Mouse (Mus musculus) lung, postnatal 25 days (tissue): Measurements from ENCODE around the gene Ccdc73.
"Not testable (repeated sequence)": the region's sequence is repeated elsewhere in the genome, so short reads cannot be mapped to it uniquely, and the experiment has no call there.

Experiments
- DNase-seq: peaks from one replicate; pipeline ENCODE4 v3.0.0; 2022; ENCODE audit warnings: low spot score

The Ccdc73 gene

GRCm38 (mm10) chr2:104867282-104867855, at the start of gene Ccdc73:
Ccdc73 (plus strand) TSS chr2:104867805.
- DNase-seq: no peak

- DNase-seq: not testable (repeated sequence)
These were observed 48.8 kb upstream of the Ccdc73 start for GRCm38 (mm10) chr2:104818763-104819162.

DNA sequence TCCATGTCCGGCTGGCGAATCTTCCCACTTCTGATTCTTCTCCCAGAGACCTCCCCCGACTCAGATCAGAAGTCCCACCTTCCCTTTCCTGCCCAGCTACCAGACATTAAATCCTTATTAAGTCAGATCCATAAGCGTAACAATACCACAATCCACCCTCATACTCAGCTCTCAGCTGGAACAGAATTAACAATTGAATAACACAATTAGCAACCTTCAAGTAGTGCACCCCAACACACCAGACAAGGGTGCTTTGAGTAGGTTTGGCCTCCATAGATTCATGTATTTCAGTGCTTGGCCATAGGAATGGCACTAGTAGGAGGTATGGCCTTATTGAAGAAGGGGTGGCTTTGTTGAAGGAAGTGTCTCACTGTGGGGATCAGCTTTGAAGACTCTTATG, 41.4 kb upstream of the Ccdc73 start:
- DNase-seq: no peak

DNA sequence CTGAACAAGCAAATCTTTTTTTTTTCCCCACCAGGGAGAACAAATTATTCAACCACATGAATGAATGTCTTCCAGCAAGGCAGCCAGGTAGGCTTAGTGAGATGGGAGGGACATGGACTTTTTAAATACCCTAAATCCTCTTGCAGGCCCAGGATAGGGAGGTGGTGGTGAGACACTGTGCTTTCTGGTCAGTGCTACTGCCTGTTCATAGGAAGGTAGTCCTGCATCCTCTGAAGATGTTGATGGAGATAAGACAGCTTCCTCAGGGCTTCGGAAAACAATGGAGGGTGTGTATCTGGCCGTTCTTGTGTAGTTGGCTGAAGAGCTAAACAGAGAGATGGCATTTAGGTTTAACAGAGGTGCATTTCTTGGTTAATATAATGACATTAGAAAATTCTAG, 35.1 kb upstream of the Ccdc73 start:
- DNase-seq: no peak

DNA sequence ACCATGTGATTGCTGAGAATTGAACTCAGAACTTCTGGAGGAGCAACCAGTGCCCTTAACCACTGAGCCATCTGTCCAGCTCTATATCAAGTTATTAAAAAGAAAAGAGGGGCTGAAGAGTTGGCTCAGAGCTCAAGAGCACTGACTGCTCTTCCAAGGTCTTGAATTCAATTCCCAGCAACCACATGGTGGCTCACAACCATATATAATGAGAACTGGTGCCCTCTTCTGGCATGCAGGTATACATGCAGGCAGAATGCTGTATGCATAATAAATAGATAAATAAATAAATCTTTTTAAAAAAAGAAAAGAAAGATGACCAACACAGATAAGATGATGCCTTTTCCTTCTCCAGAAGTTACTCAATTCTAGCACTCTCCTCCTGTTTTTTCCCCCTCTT, 26.6 kb upstream of the Ccdc73 start:
- DNase-seq: no peak

- no peak for DNase-seq
These were observed 25.9 kb upstream of the Ccdc73 start for GRCm38 (mm10) chr2:104841736-104842135.

DNA sequence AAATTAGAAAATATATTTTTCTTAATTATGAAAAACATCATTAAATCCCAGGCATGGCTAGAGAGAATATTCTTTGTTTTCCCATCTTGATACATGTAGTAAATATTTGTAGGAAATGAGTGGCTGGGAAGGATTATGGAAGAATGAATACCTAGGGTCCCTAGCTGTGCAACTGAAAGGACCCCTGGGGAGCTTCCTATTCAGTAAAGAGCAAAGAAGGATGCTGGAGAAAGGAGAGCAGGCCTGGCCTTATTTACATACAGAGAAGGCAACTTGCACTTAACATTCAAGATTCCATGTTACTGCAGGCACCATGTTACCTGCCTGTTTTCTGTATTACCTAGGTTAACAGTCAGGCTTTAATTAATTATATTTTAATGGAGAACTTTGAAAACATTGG, 25.0 kb upstream of the Ccdc73 start:
- no peak for DNase-seq

GRCm38 (mm10) chr2:104846638-104847414, 20.8 kb upstream of the Ccdc73 start:
- DNase-seq: no peak

- DNase-seq: no peak
These were observed 20.0 kb upstream of the Ccdc73 start for GRCm38 (mm10) chr2:104847645-104848044.

- no peak for DNase-seq
These were observed 19.1 kb upstream of the Ccdc73 start for GRCm38 (mm10) chr2:104848235-104849161.

GRCm38 (mm10) chr2:104849276-104849990, 18.2 kb upstream of the Ccdc73 start, which contains the start of gene Prrg4:
Prrg4 (minus strand) TSS chr2:104849876.
- DNase-seq: peak; percentile 56

DNA sequence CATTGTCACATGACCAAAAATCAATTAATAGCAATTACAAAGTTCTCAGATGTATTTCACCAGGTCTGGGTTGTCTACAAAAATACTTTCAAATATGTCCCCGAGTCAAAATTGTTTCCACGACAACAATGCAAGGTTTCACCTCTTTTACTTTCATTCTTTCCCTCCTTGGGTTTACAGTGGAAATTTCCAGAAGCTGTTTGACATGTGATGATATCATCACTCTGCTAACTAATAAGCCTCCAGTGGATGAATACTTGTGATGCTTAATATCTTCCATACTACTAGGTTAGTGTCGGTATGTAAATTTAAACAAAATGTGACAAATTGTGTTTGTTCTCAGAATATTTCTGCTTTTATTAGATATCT, 17.6 kb upstream of the Ccdc73 start:
- DNase-seq: no peak

DNA sequence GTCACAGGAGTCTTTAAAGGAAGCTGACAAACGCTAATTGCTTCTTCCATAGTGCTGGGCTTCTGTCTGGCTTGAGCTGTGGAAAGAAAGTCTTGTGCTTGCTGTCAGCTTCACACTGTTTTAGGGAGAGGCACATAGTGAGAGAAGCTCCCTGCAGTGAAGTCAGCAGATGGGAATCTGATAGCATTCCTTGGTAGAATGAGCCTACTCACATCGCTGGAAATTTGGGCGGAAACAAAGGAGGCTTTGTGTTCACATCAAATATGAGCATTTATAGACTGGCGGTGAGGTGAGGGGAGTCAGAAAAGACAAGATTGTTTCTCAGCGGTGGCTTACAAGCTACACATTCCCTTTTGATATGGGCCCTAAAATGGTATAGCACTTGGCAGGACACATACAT, 15.9 kb upstream of the Ccdc73 start:
- DNase-seq: no peak

DNA sequence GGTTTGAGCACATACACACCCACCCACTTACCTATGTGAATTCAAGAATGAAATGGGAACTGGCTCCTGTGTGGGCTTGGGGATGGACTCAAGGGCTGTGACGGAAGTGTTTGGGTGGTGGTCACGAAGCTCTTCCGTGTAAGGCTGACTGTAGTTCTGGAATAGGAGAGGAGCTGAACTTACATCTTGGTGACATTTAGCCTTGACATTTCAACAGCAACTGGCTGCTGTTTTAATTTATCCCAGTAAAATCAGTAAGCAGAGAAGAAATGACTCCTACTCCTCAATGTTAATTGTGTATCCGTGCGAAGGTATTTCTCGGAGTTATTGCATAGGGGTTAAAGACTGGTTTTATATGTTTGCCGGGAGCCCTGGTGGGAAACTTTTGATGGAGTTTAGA, 15.1 kb upstream of the Ccdc73 start:
- DNase-seq: no peak

DNA sequence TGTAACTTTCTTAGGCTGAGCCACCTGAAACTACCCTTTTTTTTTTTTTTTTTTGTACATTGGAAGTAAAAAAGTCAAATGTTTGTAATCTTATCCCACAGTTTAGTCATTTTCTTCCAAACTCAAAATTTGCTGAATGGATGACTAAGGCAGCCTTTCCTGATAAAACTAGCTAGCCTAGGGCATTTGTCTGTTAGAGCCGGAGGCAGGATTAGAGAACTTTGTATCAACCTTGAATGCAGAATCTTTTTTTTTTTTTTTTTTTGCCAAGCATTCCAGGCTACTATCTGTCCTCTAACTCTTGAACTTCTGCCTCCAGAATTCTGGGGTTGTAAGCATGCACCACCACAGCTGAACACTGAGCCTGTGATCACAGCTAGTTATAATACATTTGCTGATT, 12.8 kb upstream of the Ccdc73 start:
- no peak for DNase-seq

- no peak for DNase-seq
These were observed 11.9 kb upstream of the Ccdc73 start for GRCm38 (mm10) chr2:104855732-104856131.

GRCm38 (mm10) chr2:104856218-104856617, 11.4 kb upstream of the Ccdc73 start:
- DNase-seq: no peak

GRCm38 (mm10) chr2:104858083-104858482, 9.5 kb upstream of the Ccdc73 start:
- DNase-seq: not testable (repeated sequence)

DNA sequence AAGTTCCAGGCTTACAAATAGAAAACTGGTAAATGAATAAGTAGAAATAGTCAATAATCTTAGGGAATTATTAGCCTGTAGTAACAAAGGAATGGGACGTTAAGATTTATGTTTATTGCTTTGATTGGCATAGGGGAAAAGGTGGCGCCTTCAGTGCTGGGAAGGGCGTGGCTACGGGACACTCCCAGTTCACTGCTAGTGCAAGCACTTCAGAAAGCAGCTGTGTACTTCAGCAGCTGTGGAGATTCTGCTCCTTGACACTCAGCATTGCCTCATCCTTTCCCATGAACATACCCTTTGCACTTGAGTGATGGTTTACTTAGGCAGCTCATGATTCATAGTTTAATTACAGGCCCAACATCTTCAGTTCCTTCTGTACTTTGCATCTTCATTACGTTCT, 8.5 kb upstream of the Ccdc73 start:
- no peak for DNase-seq

DNA sequence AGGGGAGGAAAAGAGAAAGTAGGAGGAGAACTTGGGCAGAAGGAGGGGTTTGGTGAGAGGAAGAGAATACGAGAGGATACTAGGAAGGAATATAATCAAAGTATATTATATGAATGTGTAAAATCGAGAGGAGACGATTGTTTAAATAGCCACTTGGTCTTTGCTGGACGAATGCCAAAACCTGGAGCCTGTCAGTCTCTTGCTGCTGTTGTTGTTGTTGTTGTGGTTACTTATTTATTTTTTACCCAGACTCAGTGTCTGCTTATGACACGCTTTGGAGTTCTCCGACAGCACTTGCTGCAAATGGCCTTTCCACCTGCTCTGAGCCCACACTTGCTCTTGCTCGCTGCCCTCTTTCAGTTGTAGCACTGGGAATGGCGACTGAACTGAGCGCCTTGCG, 7.2 kb upstream of the Ccdc73 start:
- no peak for DNase-seq

GRCm38 (mm10) chr2:104864176-104864860, 3.3 kb upstream of the Ccdc73 start:
- DNase-seq: no peak

DNA sequence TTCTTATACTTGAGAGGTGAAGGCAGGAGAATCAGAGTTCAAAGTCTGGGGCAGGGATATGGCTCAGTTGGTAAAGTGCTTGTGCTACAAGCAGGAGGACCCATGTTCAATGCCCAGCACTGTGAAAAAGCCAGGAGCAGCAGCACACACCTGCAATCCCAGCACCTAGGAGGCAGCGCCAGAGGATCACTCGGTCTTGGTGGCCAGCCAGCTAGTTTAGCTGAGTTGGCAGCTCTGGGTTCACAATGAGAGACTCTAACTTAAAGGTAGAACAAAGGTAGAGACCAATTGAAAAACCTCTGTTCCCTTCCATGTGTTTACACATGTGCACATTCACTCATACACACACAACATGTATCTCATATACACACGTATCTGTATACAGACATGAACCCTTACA, 1.5 kb downstream of the Ccdc73 start:
- no peak for DNase-seq
